Mouse (Mus musculus): ENCODE measurements around the gene Ggt5. TPM values are rescaled to one million over a fixed set of nuclear protein-coding genes. Genes with fewer than 3 reads are reported as not detected.

The Ggt5 gene
- total and polyA plus RNA-seq, 2 experiments from 2014 or later, result 2.3 to 2.8 TPM

GRCm38 (mm10) chr10:75649406-75649995 is 60.4 kb downstream of the Ggt5 start:
- no peak for DNase-seq (ENCODE audit: low spot score)
- WGBS, result 94% methylated on average over 4 of the region's 4 CpGs
- TF ChIP-seq CTCF (IDR thresholded peaks at IDR 0.05; ENCODE audit: low read depth), result no peak
- no peak overlapping the region for H3K4me2 ChIP-seq (ENCODE audit: low read depth, low read length)
- H3K36me3 ChIP-seq (ENCODE audit: insufficient read depth, low read length), result peaks cover 36% of the 10 kb centered on the region
- ATAC-seq, result no peak
- H3K27ac ChIP-seq, result no peak overlapping the region
- no peaks in the 10 kb centered on the region for H3K27me3 ChIP-seq (ENCODE audit: insufficient read depth, low read length)
- H3K4me3 ChIP-seq (ENCODE audit: low read length), result no peak overlapping the region
- no peak overlapping the region for H3K9ac ChIP-seq (replicated peaks; ENCODE audit: low read length)
- H3K9me3 ChIP-seq (ENCODE audit: low read length), result no peaks in the 10 kb centered on the region
- H3K4me1 ChIP-seq (ENCODE audit: insufficient read depth, low read length), result 0 out of 2 replicates have a peak, but pooled peaks cover 7% of the 10 kb centered on the region

GRCm38 (mm10) chr10:75650306-75650902 is 61.3 kb downstream of the Ggt5 start:
- Histone ChIP-seq H3K9ac (replicated peaks; ENCODE audit: low read length) (no peak overlapping the region), H3K36me3 (ENCODE audit: insufficient read depth, low read length) (peaks cover 44% of the 10 kb centered on the region), H3K4me1 (ENCODE audit: insufficient read depth, low read length) (0 out of 2 replicates have a peak, but pooled peaks cover 7% of the 10 kb centered on the region), H3K4me2 (ENCODE audit: low read depth, low read length) (no peak overlapping the region), H3K9me3 (ENCODE audit: low read length) (no peaks in the 10 kb centered on the region), H3K27me3 (ENCODE audit: insufficient read depth, low read length) (no peaks in the 10 kb centered on the region), H3K4me3 (ENCODE audit: low read length) (no peak overlapping the region), H3K27ac (no peak overlapping the region)
- no peak for DNase-seq (ENCODE audit: low spot score)
- no peak for TF ChIP-seq CTCF (IDR thresholded peaks at IDR 0.05; ENCODE audit: low read depth)
- ATAC-seq, result no peak
- WGBS, result 83% methylated on average over 6 of the region's 6 CpGs

- no peaks in the 10 kb centered on the region for H3K27me3 ChIP-seq (ENCODE audit: insufficient read depth, low read length)
- no peak overlapping the region for H3K9ac ChIP-seq (replicated peaks; ENCODE audit: low read length)
- H3K4me2 ChIP-seq (ENCODE audit: low read depth, low read length), result no peak overlapping the region
- H3K36me3 ChIP-seq (ENCODE audit: insufficient read depth, low read length), result peaks cover 53% of the 10 kb centered on the region
- WGBS, result 86% methylated on average over 16 of the region's 16 CpGs
- H3K4me3 ChIP-seq (ENCODE audit: low read length), result no peak overlapping the region
- ATAC-seq (no peak), DNase-seq (ENCODE audit: low spot score) (no peak)
- no peak overlapping the region for H3K27ac ChIP-seq
- no peak for TF ChIP-seq CTCF (IDR thresholded peaks at IDR 0.05; ENCODE audit: low read depth)
- no peaks in the 10 kb centered on the region for H3K9me3 ChIP-seq (ENCODE audit: low read length)
- H3K4me1 ChIP-seq (ENCODE audit: insufficient read depth, low read length), result 0 out of 2 replicates have a peak, but pooled peaks cover 7% of the 10 kb centered on the region
These were observed 62.4 kb downstream of the Ggt5 start for GRCm38 (mm10) chr10:75651381-75652068.

- Histone ChIP-seq H3K4me1 (ENCODE audit: insufficient read depth, low read length) (no peaks in the 10 kb centered on the region), H3K27ac (no peak overlapping the region), H3K4me3 (ENCODE audit: low read length) (no peak overlapping the region), H3K36me3 (ENCODE audit: insufficient read depth, low read length) (peaks cover 67% of the 10 kb centered on the region), H3K4me2 (ENCODE audit: low read depth, low read length) (no peak overlapping the region), H3K9ac (replicated peaks; ENCODE audit: low read length) (no peak overlapping the region), H3K9me3 (ENCODE audit: low read length) (no peaks in the 10 kb centered on the region), H3K27me3 (ENCODE audit: insufficient read depth, low read length) (no peaks in the 10 kb centered on the region)
- TF ChIP-seq CTCF (IDR thresholded peaks at IDR 0.05; ENCODE audit: low read depth), result no peak
- DNase-seq (ENCODE audit: low spot score), result no peak
- ATAC-seq, result no peak
- 94% methylated on average over 4 of the region's 4 CpGs for WGBS
These were observed 64.9 kb downstream of the Ggt5 start for GRCm38 (mm10) chr10:75654053-75654452.

GRCm38 (mm10) chr10:75657165-75657564 is 68.0 kb downstream of the Ggt5 start:
- no peak for DNase-seq (ENCODE audit: low spot score)
- 0 out of 2 replicates have a peak, but pooled peaks cover 2% of the 10 kb centered on the region for H3K4me1 ChIP-seq (ENCODE audit: insufficient read depth, low read length)
- TF ChIP-seq CTCF (IDR thresholded peaks at IDR 0.05; ENCODE audit: low read depth), result no peak
- no peak overlapping the region for H3K4me2 ChIP-seq (ENCODE audit: low read depth, low read length)
- H3K36me3 ChIP-seq (ENCODE audit: insufficient read depth, low read length), result peaks cover 48% of the 10 kb centered on the region
- ATAC-seq, result no peak
- no peaks in the 10 kb centered on the region for H3K9me3 ChIP-seq (ENCODE audit: low read length)
- no peak overlapping the region for H3K4me3 ChIP-seq (ENCODE audit: low read length)
- no peak overlapping the region for H3K9ac ChIP-seq (replicated peaks; ENCODE audit: low read length)
- H3K27me3 ChIP-seq (ENCODE audit: insufficient read depth, low read length), result no peaks in the 10 kb centered on the region
- H3K27ac ChIP-seq, result no peak overlapping the region
- WGBS, result 87% methylated on average over 5 of the region's 5 CpGs

GRCm38 (mm10) chr10:75657772-75658171 is 68.6 kb downstream of the Ggt5 start:
- no peak for DNase-seq (ENCODE audit: low spot score)
- Histone ChIP-seq H3K4me3 (ENCODE audit: low read length) (no peak overlapping the region), H3K27ac (no peak overlapping the region), H3K27me3 (ENCODE audit: insufficient read depth, low read length) (no peaks in the 10 kb centered on the region), H3K9ac (replicated peaks; ENCODE audit: low read length) (no peak overlapping the region), H3K36me3 (ENCODE audit: insufficient read depth, low read length) (peaks cover 45% of the 10 kb centered on the region), H3K4me2 (ENCODE audit: low read depth, low read length) (no peak overlapping the region), H3K4me1 (ENCODE audit: insufficient read depth, low read length) (peaks cover 9% of the 10 kb centered on the region), H3K9me3 (ENCODE audit: low read length) (no peaks in the 10 kb centered on the region)
- TF ChIP-seq CTCF (IDR thresholded peaks at IDR 0.05; ENCODE audit: low read depth), result no peak
- ATAC-seq, result no peak
- 96% methylated on average over 7 of the region's 7 CpGs for WGBS
